Mouse (Mus musculus): Measurements from ENCODE around the gene Golga7b.

GRCm38 (mm10) chr19:42277288-42277687 lies 29.9 kb downstream of the Golga7b start:
- TF ChIP-seq CTCF (IDR thresholded peaks at IDR 0.05; ENCODE audit: extremely low read depth, insufficient read depth, low read length) (no peak), POLR2A (IDR thresholded peaks at IDR 0.05; ENCODE audit: extremely low read depth, insufficient read depth, low read length) (no peak)

All from cortical plate, adult 2 months (tissue).